Mouse (Mus musculus) spleen, adult 2 months (tissue): ENCODE data around the gene Gdnf. TPM values are rescaled to one million over a fixed set of nuclear protein-coding genes. Genes with fewer than 3 reads are reported as not detected.

Experiments used
- DNase-seq, 2 experiments: peaks; one replicate each; pipeline versions ENCODE4 v3.0.0 to v3.0.0-alpha.2; 2012 to 2021; ENCODE audit warnings: low spot score in 2 of 2, low read depth in 1 of 2
- H3K27ac ChIP-seq: fragments of 200-500 bp; 2 replicates; pipeline ENCODE4 v1.5.1; 2012; ENCODE audit warnings: low read length, inconsistent platforms; ENCODE audit not compliant: insufficient read depth
- H3K27me3 ChIP-seq: fragments of 200-500 bp; 2 replicates; pipeline ENCODE4 v1.6.1; 2012; ENCODE audit warnings: mild to moderate bottlenecking, moderate library complexity, low read length, inconsistent platforms; ENCODE audit not compliant: control insufficient read depth, insufficient read depth
- H3K36me3 ChIP-seq: fragments of 200-500 bp; 2 replicates; pipeline ENCODE4 v1.6.1; 2012; ENCODE audit warnings: mild to moderate bottlenecking, low read length, inconsistent platforms; ENCODE audit not compliant: control insufficient read depth, insufficient read depth
- H3K4me1 ChIP-seq: fragments of 200-500 bp; 2 replicates; pipeline ENCODE4 v1.6.1; 2011; ENCODE audit warnings: inconsistent platforms; ENCODE audit not compliant: control insufficient read depth, insufficient read depth, insufficient read length
- H3K4me3 ChIP-seq: fragments of 200-500 bp; 2 replicates; pipeline ENCODE4 v1.5.1; 2011; ENCODE audit warnings: mild to moderate bottlenecking, inconsistent platforms; ENCODE audit not compliant: insufficient read depth, insufficient read length; ENCODE audit errors: extremely low read depth
- CTCF ChIP-seq: fragments of 200-500 bp; IDR thresholded peaks from 2 replicates; pipeline ENCODE4 v1.5.1; 2011; ENCODE audit warnings: mild to moderate bottlenecking, inconsistent platforms; ENCODE audit not compliant: insufficient read depth, insufficient read length, insufficient replicate concordance; ENCODE audit errors: extremely low read depth
- POLR2A ChIP-seq: fragments of 200-500 bp; IDR thresholded peaks from 2 replicates; pipeline ENCODE4 v1.6.1; 2011; ENCODE audit warnings: low read depth, low read length, inconsistent platforms
- WGBS: fragments of 180-500 bp; shearing (Covaris S2); methylation state at CpG from one replicate; pipeline ENCODE4 v1.1.7; 2018; 5-methylcytosine and 5-hydroxymethylcytosine counted together
- polyA plus RNA-seq: library from polyadenylated mRNA; depleted of rRNA; stranded (reverse); fragments of >200 nt; gene quantifications from 2 replicates; pipeline ENCODE4 v1.2.3, GENCODE M21; 2012

Gene Gdnf
- polyA plus RNA-seq, 1 experiment: 0.09 TPM

DNA sequence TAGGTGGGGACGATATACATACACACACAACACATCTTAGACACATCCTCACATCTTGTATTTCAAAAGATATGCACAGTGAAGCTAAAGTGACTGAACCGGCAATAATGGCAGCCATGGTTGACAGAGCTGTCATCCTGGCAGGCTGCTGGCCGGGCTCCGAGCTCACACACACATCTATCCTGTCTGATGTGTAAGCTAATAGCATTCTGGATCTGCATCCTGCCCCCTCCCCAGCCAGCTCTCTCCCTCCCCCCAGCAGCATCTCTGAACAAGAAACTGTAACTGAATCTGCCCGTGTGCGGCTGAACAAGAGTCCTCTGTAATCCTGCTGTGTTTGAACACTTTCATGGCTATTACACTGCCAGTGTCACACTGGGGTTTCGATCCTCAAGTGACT is 69.3 kb downstream of the Gdnf start:
- Histone ChIP-seq H3K4me3 (no peak overlapping the region), H3K36me3 (peaks cover 12% of the 10 kb centered on the region), H3K4me1 (no peaks in the 10 kb centered on the region), H3K27ac (no peak overlapping the region), H3K27me3 (no peaks in the 10 kb centered on the region)
- TF ChIP-seq POLR2A: no peak
- TF ChIP-seq CTCF: no peak
- DNase-seq: no peak
- 96% methylated on average over 7 of the region's 7 CpGs for WGBS

DNA sequence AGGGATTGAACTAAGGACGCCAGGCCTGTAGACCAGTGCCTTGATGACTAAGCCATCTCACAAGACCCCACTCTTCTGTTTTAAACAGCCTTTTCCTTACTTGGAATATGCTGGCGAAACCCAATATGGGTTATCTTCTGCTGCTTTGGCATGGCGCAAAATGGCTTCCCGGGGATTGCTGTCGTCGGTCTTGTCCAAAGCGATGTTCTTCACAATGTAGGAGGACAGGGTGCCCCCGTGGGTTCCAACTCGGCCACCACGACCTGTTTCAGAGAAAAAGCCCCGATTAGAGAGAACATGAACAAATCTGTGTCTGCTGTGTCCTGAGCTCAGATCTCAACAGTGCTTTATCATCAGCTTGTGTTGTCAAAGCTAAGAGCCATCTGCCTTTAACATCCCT is 73.5 kb downstream of the Gdnf start:
- Histone ChIP-seq H3K4me3 (no peak overlapping the region), H3K4me1 (no peaks in the 10 kb centered on the region), H3K27me3 (no peaks in the 10 kb centered on the region), H3K36me3 (peaks cover 14% of the 10 kb centered on the region), H3K27ac (no peak overlapping the region)
- no peak for DNase-seq
- TF ChIP-seq CTCF: no peak
- no peak for TF ChIP-seq POLR2A
- 97% methylated on average over 11 of the region's 11 CpGs for WGBS

DNA sequence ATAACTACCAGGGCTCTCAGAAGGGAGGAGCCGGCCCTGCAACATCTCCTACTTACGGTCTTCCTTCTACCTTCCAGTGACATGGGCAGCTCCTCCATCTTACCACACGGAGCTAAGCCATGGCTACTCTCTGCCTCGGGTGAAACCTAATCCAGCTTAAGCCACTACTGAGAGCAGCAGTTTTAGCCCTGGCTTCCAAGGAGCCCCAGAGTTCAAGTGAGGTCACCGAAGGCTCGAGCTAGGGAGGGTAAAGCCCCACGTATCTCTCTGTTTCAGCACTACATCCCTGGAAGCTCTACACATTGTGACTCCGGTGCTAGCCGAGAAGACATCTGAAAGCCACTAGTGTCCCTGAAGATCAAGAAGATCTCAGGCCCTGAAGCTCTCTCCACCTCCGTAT is 74.5 kb downstream of the Gdnf start:
- 91% methylated on average over 10 of the region's 10 CpGs for WGBS
- Histone ChIP-seq H3K4me1 (no peaks in the 10 kb centered on the region), H3K36me3 (peaks cover 14% of the 10 kb centered on the region), H3K27ac (no peak overlapping the region), H3K4me3 (no peak overlapping the region), H3K27me3 (no peaks in the 10 kb centered on the region)
- DNase-seq: no peak
- TF ChIP-seq POLR2A: no peak
- no peak for TF ChIP-seq CTCF

- no peak overlapping the region for H3K4me3 ChIP-seq
- no peak for DNase-seq
- H3K36me3 ChIP-seq: peaks cover 8% of the 10 kb centered on the region
- no peak for TF ChIP-seq CTCF
- no peak for TF ChIP-seq POLR2A
- H3K27me3 ChIP-seq: no peaks in the 10 kb centered on the region
- no peak overlapping the region for H3K27ac ChIP-seq
- 94% methylated on average over 8 of the region's 8 CpGs for WGBS
- no peaks in the 10 kb centered on the region for H3K4me1 ChIP-seq
Measured at GRCm38 (mm10) chr15:7886591-7886990, 75.9 kb downstream of the Gdnf start.
